Mouse (Mus musculus) embryo, embryonic 9.5 days (tissue): Measurements from ENCODE around the gene Flrt3.

Experiments used
- DNase-seq: peaks from one replicate; pipeline ENCODE4 v3.0.0-alpha.2; 2017; ENCODE audit errors: extremely low spot score

The Flrt3 gene

GRCm38 (mm10) chr2:140653481-140653880 is 17.8 kb downstream of the Flrt3 start:
- DNase-seq = peak; percentile 31

- DNase-seq = no peak
Observed at GRCm38 (mm10) chr2:140621730-140622337, 49.4 kb downstream of the Flrt3 start.

DNA sequence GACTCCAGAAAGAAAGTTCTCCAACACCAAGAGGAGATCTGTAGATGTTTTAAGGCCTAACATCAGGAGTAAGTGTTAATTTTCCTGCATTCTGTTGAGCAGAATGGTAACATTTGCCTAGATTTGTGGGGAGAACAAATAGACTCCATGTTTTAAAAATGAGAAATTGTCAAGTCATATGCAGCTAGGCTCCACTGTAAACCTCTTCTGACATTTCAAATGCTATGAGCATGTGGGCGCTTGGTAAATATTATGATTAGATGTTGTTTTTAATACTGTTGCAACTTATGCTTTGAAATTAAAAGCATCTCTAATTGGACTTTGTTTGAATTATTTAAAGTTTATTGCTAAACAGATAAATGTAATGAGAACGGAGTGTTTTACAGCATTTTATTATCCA is 55.8 kb downstream of the Flrt3 start:
- no peak for DNase-seq
